Mouse (Mus musculus) ES-Bruce4 (cell line): Measurements from ENCODE around the gene Lgmn.

ENCODE experiments used
- CTCF ChIP-seq: IDR thresholded peaks from one replicate; pipeline ENCODE4 v1.8.1; 2011; ENCODE audit warnings: low read depth, low read length
- EP300 ChIP-seq: IDR thresholded peaks from 2 replicates; pipeline ENCODE4 v1.6.1; 2011; ENCODE audit warnings: low read depth, low read length; ENCODE audit not compliant: insufficient read depth
- POLR2A ChIP-seq: IDR thresholded peaks from one replicate; pipeline ENCODE4 v1.8.1; 2011; ENCODE audit warnings: low read length; ENCODE audit not compliant: insufficient read depth

DNA sequence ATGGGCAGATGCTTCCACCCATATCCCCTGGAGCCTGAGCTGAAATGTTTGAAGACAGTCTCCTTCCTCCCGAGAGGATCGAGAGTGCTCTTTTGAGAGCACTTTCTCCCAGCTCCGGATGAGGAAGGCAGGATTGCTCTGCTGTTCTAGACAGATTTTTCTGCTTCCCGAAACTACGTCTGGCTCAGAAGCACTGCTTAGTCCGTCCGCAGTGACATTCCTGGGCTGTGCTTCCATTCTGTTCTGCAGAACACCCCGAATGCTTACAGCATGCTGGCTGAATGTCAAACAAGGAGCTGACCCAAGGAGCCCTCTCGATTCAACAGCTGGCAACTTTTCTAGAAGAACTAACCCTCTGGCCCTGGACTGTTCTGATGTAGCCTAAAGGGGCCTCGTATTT is 10.8 kb upstream of the Lgmn start:
- TF ChIP-seq CTCF = no peak
- no peak for TF ChIP-seq POLR2A
- no peak for TF ChIP-seq EP300
